Mouse (Mus musculus) cerebral cortex, adult 2 months (tissue): Measurements from ENCODE around the gene Cdc42se2.

Experiments
- WGBS: fragments of 180-500 bp; shearing (Covaris S2); methylation state at CpG from one replicate; pipeline ENCODE4 v1.1.7; 2018; 5-methylcytosine and 5-hydroxymethylcytosine counted together

Cdc42se2 gene

DNA sequence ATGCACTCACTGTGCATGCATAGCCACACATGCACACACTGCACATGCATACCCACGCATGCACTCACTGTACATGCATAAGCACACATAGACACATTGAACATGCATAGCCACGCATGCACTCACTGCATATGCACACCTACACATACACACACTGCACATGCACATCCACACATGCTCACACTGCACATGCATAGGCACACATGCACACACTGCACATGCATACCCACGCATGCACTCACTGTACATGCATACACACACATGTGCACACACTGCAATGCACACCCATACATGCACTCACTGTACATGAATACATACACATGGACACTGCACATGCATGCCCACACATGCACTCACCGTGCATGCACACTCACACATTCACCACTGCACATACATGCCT, 4.0 kb upstream of the Cdc42se2 start:
- 98% methylated on average over 4 of the region's 4 CpGs for WGBS

GRCm38 (mm10) chr11:54786858-54787487, 502 bp downstream of the Cdc42se2 start:
- under 1% methylated on average over 54 of the region's 54 CpGs for WGBS

DNA sequence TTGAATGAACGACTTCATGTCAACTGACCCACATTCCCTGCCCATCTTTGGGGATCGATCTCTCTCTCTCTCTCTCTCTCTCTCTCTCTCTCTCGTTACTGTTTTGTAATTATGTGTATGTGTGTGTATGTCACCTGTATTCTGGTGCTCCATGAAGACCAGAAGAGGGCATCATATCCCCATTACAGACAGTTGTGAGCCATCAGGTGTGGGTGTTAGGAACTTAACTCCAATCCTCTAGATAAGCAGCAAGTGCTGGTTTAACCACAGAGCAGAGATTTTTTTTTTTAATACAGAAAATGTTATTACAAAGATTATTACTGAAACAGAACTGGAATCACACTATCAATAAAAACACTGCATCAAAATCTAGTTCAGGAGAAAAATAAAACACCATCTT, 1.9 kb downstream of the Cdc42se2 start:
- WGBS = 67% methylated on average over 3 of the region's 3 CpGs

GRCm38 (mm10) chr11:54784436-54784835, 3.0 kb downstream of the Cdc42se2 start:
- WGBS = 68% methylated on average over 3 of the region's 3 CpGs

- WGBS = 88% methylated on average over 6 of the region's 6 CpGs
Measured at GRCm38 (mm10) chr11:54782253-54782652, 5.2 kb downstream of the Cdc42se2 start.

- WGBS = 79% methylated on average over 1 of the region's 1 CpGs
Measured at GRCm38 (mm10) chr11:54779946-54780345, 7.5 kb downstream of the Cdc42se2 start.

- WGBS = 39% methylated on average over 1 of the region's 1 CpGs
Measured at GRCm38 (mm10) chr11:54778131-54778844, 9.2 kb downstream of the Cdc42se2 start.

DNA sequence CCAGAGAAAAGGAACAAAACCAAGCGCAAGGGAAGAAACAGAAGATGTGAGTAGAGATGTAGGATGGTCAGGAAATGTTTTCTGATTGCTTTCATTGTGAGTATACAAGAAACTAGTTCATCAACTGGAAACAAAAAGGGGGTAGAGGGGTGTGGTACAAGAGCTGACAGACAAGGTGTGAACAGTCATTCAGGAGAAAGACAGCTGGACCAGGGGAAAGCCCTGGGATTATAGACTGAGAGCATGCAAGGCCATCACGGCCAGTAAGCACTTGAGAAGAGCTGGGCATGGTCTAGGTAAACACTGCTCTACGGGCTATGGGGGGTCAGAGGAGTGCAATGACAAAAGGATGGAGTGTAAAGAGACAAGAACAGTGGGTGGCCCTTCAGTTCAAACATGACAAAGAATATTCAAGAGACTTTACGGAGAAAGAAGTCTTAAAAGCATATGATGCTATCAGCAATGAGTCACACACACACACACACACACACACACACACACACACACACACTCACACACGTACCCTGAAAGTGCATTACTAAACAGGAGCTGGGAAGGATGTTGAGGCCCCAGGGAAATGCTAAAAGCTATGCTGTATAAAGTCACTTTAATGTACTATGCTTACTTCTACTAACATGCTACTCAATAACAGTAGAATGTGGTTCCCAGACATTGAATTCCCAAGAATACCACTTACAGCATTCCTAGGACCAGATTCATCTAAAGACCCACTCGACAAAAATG, 9.9 kb downstream of the Cdc42se2 start:
- 53% methylated on average over 6 of the region's 6 CpGs for WGBS

GRCm38 (mm10) chr11:54776735-54777333, 10.6 kb downstream of the Cdc42se2 start:
- WGBS = 11% methylated on average over 4 of the region's 4 CpGs

DNA sequence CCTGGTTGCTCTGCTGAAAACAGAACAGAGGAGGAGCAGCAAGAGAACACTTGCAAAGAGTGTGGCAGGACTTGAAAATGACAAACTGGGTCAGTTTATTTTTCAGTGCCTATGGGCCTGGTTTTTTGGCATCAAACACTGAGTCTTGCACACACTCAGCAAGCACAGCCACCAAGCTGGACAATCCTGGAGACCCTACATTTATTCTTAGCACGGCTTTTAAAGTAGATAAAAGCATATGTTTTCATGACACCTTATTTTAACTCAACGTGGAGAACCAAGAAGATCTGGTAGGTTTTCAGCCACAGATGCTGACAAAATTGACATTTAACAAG, 11.1 kb downstream of the Cdc42se2 start:
- 19% methylated on average over 2 of the region's 2 CpGs for WGBS

GRCm38 (mm10) chr11:54775628-54776366, 11.7 kb downstream of the Cdc42se2 start:
- WGBS = 19% methylated on average over 4 of the region's 4 CpGs

DNA sequence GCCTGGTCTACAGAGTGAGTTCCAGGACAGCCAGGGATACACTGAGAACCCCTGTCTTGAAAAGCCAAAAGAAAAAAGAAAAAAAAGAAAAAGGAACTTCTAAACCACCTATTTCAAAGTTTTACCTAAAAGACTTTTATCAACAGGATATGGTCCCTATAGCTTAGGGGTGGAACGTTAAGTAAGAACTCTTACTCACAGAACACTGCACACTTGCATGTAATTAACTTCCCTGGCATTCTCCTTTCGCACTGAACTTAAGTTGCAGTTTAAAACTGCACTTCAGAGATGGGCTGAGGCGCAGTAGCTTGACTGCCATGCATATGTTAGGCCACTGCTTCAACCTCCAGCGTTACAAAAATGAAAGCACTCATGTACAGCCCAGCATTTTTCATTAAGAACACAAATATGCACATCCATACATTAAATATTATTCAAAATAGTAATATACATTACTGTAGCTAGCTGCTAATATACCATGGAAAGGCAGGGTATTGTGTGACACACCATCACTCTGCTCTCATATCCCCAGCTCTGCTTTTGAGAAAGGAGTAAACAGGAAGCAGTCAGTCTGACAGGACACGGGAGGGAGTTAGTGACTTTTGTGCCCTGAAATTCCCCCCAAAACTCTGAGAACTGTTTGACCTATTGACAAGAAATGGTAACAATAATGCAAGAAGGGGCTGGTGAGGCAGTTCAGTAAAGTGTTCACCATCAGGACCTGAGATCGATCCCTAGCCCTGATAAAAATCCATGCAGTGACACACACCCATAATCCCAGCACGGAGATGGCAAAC, 13.0 kb downstream of the Cdc42se2 start:
- 58% methylated on average over 7 of the region's 7 CpGs for WGBS

DNA sequence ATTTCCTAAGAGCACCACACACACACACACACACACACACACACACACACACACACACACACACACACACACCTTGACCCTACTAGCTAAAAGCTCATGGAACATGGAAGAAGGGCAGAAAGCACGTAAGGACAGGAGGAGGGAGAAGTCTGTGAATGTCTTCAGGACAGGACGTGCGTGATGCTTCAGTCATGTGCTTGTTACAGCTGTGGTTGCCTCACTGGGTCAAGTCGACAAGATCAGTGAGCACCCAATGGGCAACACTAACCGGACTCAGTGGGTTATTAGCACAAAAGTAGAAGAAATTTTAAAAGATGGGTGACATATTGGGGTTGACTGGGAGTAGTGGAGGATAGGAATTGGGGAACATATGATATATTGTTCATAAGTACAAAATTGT, 17.6 kb downstream of the Cdc42se2 start:
- WGBS = 73% methylated on average over 5 of the region's 5 CpGs

GRCm38 (mm10) chr11:54768116-54768690, 19.3 kb downstream of the Cdc42se2 start:
- 78% methylated on average over 3 of the region's 3 CpGs for WGBS

DNA sequence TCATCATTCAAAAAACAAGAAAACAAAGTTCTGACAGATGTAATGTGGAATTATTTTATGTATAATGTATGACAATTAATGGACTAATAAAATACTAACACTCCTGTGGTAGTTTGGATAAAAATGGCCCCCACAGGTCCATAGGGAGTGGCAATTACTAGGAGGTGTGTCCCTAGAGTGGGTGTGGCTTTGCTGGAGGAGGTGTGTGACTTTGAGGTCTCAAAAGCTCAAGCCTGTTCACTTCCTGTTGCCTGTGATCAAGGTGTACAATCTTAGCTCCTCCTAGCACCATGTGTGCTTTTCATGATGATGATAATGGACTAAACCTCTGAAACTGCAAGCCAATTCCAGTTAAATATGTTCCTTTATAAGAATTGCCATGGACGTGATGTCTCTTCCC, 22.7 kb downstream of the Cdc42se2 start:
- WGBS = 70% methylated on average over 1 of the region's 1 CpGs

DNA sequence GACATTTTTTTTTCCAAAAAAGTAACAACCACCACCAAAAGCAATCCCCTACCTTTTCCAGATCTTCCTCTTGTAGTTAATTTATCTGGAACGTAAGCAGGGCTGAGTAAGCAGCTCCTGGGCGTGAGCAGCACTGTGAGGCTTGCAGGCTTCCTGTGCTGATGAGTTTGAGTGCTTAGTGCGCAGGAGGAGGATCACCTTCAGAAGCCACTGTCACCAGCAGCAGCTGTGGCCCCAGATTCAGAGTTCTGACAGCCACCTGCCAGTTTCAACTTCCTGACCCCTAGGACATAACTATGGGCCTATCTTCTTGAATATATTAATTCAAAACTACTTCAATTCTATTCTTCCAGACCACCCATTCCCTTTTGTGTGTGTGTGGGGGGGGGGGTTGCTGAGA, 23.4 kb downstream of the Cdc42se2 start:
- WGBS = 26% methylated on average over 3 of the region's 3 CpGs

- 85% methylated on average over 5 of the region's 5 CpGs for WGBS
Measured at GRCm38 (mm10) chr11:54762735-54763134, 24.7 kb downstream of the Cdc42se2 start.

DNA sequence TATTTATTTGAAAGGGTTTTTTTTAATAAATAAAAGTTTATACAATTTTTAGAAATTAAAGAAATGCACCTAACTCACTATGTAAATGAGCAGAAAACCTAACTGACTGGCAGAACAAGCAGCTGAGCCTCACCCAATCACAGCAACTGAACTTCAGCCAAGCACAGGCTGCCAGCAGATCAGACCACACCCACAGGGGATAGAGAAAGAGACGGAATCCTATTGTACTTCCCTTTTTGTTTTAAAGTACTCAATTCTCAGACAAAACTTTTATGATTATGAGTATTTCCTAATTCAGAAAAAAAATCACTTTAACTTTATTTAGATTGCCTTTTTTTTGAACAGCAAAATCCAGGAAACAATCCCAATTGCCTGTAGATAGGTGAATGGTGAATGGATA, 29.5 kb downstream of the Cdc42se2 start:
- WGBS = 19% methylated on average over 1 of the region's 1 CpGs

GRCm38 (mm10) chr11:54755148-54755664, 32.3 kb downstream of the Cdc42se2 start:
- WGBS = 27% methylated on average over 5 of the region's 5 CpGs
